Mouse (Mus musculus) midbrain, embryonic 15.5 days (tissue): Measurements from ENCODE around the gene Wdr24. TPM values are rescaled to one million over a fixed set of nuclear protein-coding genes. Genes with fewer than 3 reads are reported as not detected.

Source experiments
- ATAC-seq: fragments of 200-750 bp; cut with Nextera tagmentation; replicated peaks from 2 replicates; pipeline ENCODE4 v1.8.0; 2017; ENCODE audit warnings: moderate TSS enrichment
- H3K27ac ChIP-seq: fragments of 300-500 bp; sonication (generic); 2 replicates; pipeline ENCODE4 v1.5.1; 2015; ENCODE audit warnings: mild to moderate bottlenecking, inconsistent platforms
- H3K27me3 ChIP-seq: fragments of 300-500 bp; sonication (generic); replicated peaks from 2 replicates; pipeline ENCODE4 v1.6.1; 2015; ENCODE audit warnings: inconsistent platforms
- H3K36me3 ChIP-seq: fragments of 300-500 bp; sonication (generic); replicated peaks from 2 replicates; pipeline ENCODE4 v1.6.1; 2015; ENCODE audit warnings: inconsistent platforms
- H3K4me1 ChIP-seq: fragments of 300-500 bp; sonication (generic); 2 replicates; pipeline ENCODE4 v1.6.1; 2015; ENCODE audit warnings: inconsistent platforms
- H3K4me2 ChIP-seq: fragments of 300-500 bp; sonication (generic); 2 replicates; pipeline ENCODE4 v1.6.1; 2015; ENCODE audit warnings: inconsistent platforms, mild to moderate bottlenecking, moderate library complexity
- H3K4me3 ChIP-seq: fragments of 300-500 bp; sonication (generic); 2 replicates; pipeline ENCODE4 v1.5.1; 2015; ENCODE audit warnings: mild to moderate bottlenecking, inconsistent platforms
- H3K9ac ChIP-seq: fragments of 300-500 bp; sonication (generic); 2 replicates; pipeline ENCODE4 v1.6.1; 2015; ENCODE audit warnings: mild to moderate bottlenecking, inconsistent platforms
- H3K9me3 ChIP-seq: fragments of 300-500 bp; sonication (generic); 2 replicates; pipeline ENCODE4 v1.6.1; 2016; ENCODE audit warnings: inconsistent platforms
- WGBS: fragments of 180-500 bp; shearing (Covaris S2); methylation state at CpG from one replicate; pipeline ENCODE4 v1.1.7; 2015; ENCODE audit warnings: mixed read lengths; 5-methylcytosine and 5-hydroxymethylcytosine counted together
- polyA plus RNA-seq: library from polyadenylated mRNA; unstranded; fragments of >200 nt; fragmentation: Nextera tagmentation; extraction: Ambion mirVana; gene quantifications from 2 replicates; pipeline ENCODE4 v1.2.1, GENCODE M21; 2015

Wdr24 gene
- polyA plus RNA-seq: 35.2 and 36.7 TPM in 2 replicates

GRCm38 (mm10) chr17:25823452-25823851 is at the start of gene Wdr24:
TSS of gene Wdr24 (plus strand) at chr17:25823627.
- peak; percentile 74 for ATAC-seq
- H3K9me3 ChIP-seq: no peaks in the 10 kb centered on the region
- peaks cover 16% of the 10 kb centered on the region for H3K36me3 ChIP-seq
- peaks cover 2% of the 10 kb centered on the region; the same call in 1 of the 2 replicates for H3K27me3 ChIP-seq
- H3K4me3 ChIP-seq: peak within 1 kb of the TSS; percentile 74
- H3K4me1 ChIP-seq: peaks cover 49% of the 10 kb centered on the region
- H3K27ac ChIP-seq: peak within 1 kb of the TSS; percentile 76
- peak within 1 kb of the TSS; percentile 98 for H3K4me2 ChIP-seq
- under 1% methylated on average over 18 of the region's 18 CpGs for WGBS
- peak within 1 kb of the TSS; percentile 74 for H3K9ac ChIP-seq

GRCm38 (mm10) chr17:25775318-25776062 is 47.9 kb upstream of the Wdr24 start:
- no peaks in the 10 kb centered on the region for H3K36me3 ChIP-seq
- H3K4me2 ChIP-seq: no peak overlapping the region
- H3K9ac ChIP-seq: no peak overlapping the region
- no peak for ATAC-seq
- WGBS: 81% methylated on average over 10 of the region's 10 CpGs
- no peaks in the 10 kb centered on the region for H3K9me3 ChIP-seq
- no peaks in the 10 kb centered on the region for H3K27me3 ChIP-seq
- H3K27ac ChIP-seq: no peak overlapping the region
- no peak overlapping the region for H3K4me3 ChIP-seq
- peaks cover 12% of the 10 kb centered on the region for H3K4me1 ChIP-seq

- Histone ChIP-seq H3K9ac (no peak overlapping the region), H3K4me1 (peaks cover 12% of the 10 kb centered on the region), H3K36me3 (peaks cover 11% of the 10 kb centered on the region; the same call in 1 of the 2 replicates), H3K4me2 (no peak overlapping the region), H3K27ac (no peak overlapping the region), H3K27me3 (no peaks in the 10 kb centered on the region), H3K9me3 (no peaks in the 10 kb centered on the region), H3K4me3 (no peak overlapping the region)
- no peak for ATAC-seq
- 92% methylated on average over 5 of the region's 5 CpGs for WGBS
Measured at GRCm38 (mm10) chr17:25777948-25778347, 45.5 kb upstream of the Wdr24 start.

GRCm38 (mm10) chr17:25781339-25781738 is 42.1 kb upstream of the Wdr24 start:
- Histone ChIP-seq H3K9me3 (no peaks in the 10 kb centered on the region), H3K4me2 (no peak overlapping the region), H3K27me3 (no peaks in the 10 kb centered on the region), H3K9ac (no peak overlapping the region), H3K36me3 (peaks cover 14% of the 10 kb centered on the region; the same call in 1 of the 2 replicates), H3K27ac (no peak overlapping the region), H3K4me3 (no peak overlapping the region), H3K4me1 (peaks cover 24% of the 10 kb centered on the region)
- no peak for ATAC-seq
- whole genome bisulfite sequencing: 83% methylated on average over 6 of the region's 6 CpGs

- H3K9ac ChIP-seq: no peak overlapping the region
- WGBS: 78% methylated on average over 7 of the region's 7 CpGs
Measured at GRCm38 (mm10) chr17:25783086-25783485, 40.3 kb upstream of the Wdr24 start.

GRCm38 (mm10) chr17:25783861-25784574 is 39.4 kb upstream of the Wdr24 start:
- ATAC-seq: 0 out of 2 replicates have a peak, but pooled peaks have one; percentile 6
- Histone ChIP-seq H3K27me3 (no peaks in the 10 kb centered on the region), H3K36me3 (peaks cover 20% of the 10 kb centered on the region; the same call in 1 of the 2 replicates), H3K4me3 (peak overlapping the region; percentile 74), H3K9me3 (no peaks in the 10 kb centered on the region), H3K9ac (peak overlapping the region; percentile 71), H3K27ac (no peak overlapping the region), H3K4me1 (peaks cover 24% of the 10 kb centered on the region), H3K4me2 (peak overlapping the region; percentile 83)
- WGBS: 80% methylated on average over 15 of the region's 15 CpGs

More at GRCm38 (mm10) chr17:25783086-25783485, 40.3 kb upstream of the Wdr24 start:
- Histone ChIP-seq H3K4me2 (no peak overlapping the region), H3K27ac (no peak overlapping the region), H3K27me3 (no peaks in the 10 kb centered on the region), H3K4me1 (peaks cover 24% of the 10 kb centered on the region), H3K4me3 (no peak overlapping the region), H3K36me3 (peaks cover 19% of the 10 kb centered on the region; the same call in 1 of the 2 replicates), H3K9me3 (no peaks in the 10 kb centered on the region)
- ATAC-seq: no peak

- Histone ChIP-seq H3K36me3 (peaks cover 25% of the 10 kb centered on the region; the same call in 1 of the 2 replicates), H3K4me1 (peaks cover 24% of the 10 kb centered on the region), H3K9ac (peak within 1 kb of the TSS; percentile 71), H3K4me2 (peak within 1 kb of the TSS; percentile 83), H3K4me3 (peak within 1 kb of the TSS; percentile 74), H3K27me3 (no peaks in the 10 kb centered on the region), H3K9me3 (no peaks in the 10 kb centered on the region), H3K27ac (peak within 1 kb of the TSS; percentile 89)
- under 1% methylated on average over 23 of the region's 23 CpGs for WGBS
- ATAC-seq: peak; percentile 82
Measured at GRCm38 (mm10) chr17:25785281-25785745, 38.1 kb upstream of the Wdr24 start, which contains the start of gene Haghl. TSS of gene Haghl (minus strand) at chr17:25785673.

- Histone ChIP-seq H3K27ac (peak within 1 kb of the TSS; percentile 89), H3K9ac (peak within 1 kb of the TSS; percentile 71), H3K27me3 (no peaks in the 10 kb centered on the region), H3K9me3 (no peaks in the 10 kb centered on the region), H3K4me3 (peak within 1 kb of the TSS; percentile 74), H3K4me1 (peaks cover 33% of the 10 kb centered on the region), H3K4me2 (peak within 1 kb of the TSS; percentile 83), H3K36me3 (peaks cover 25% of the 10 kb centered on the region; the same call in 1 of the 2 replicates)
- whole genome bisulfite sequencing: 90% methylated on average over 3 of the region's 3 CpGs
- ATAC-seq: no peak
Measured at GRCm38 (mm10) chr17:25786280-25786679, 37.1 kb upstream of the Wdr24 start, which contains the start of gene Ccdc78. TSS of gene Ccdc78 (plus strand) at chr17:25786580.

- no peaks in the 10 kb centered on the region for H3K27me3 ChIP-seq
- WGBS: 93% methylated on average over 9 of the region's 9 CpGs
- no peak overlapping the region for H3K4me3 ChIP-seq
- H3K9me3 ChIP-seq: no peaks in the 10 kb centered on the region
- no peak overlapping the region for H3K4me2 ChIP-seq
- peaks cover 37% of the 10 kb centered on the region for H3K4me1 ChIP-seq
- no peak for ATAC-seq
- no peak overlapping the region for H3K9ac ChIP-seq
- no peak overlapping the region for H3K27ac ChIP-seq
- H3K36me3 ChIP-seq: peaks cover 24% of the 10 kb centered on the region; the same call in 1 of the 2 replicates
Measured at GRCm38 (mm10) chr17:25786781-25787504, 36.5 kb upstream of the Wdr24 start.

GRCm38 (mm10) chr17:25791320-25791842 is 32.0 kb upstream of the Wdr24 start:
- no peaks in the 10 kb centered on the region for H3K9me3 ChIP-seq
- WGBS: 28% methylated on average over 19 of the region's 19 CpGs
- peaks cover 44% of the 10 kb centered on the region for H3K4me1 ChIP-seq
- H3K27me3 ChIP-seq: no peaks in the 10 kb centered on the region; the same call in 1 of the 2 replicates
- H3K4me2 ChIP-seq: peak overlapping the region; percentile 95
- peak overlapping the region; percentile 95 for H3K27ac ChIP-seq
- H3K36me3 ChIP-seq: peaks cover 11% of the 10 kb centered on the region; the same call in 1 of the 2 replicates
- peak overlapping the region; percentile 83 for H3K9ac ChIP-seq
- peak overlapping the region; percentile 61 for H3K4me3 ChIP-seq
- no peak; the same call in 1 of the 2 replicates for ATAC-seq

GRCm38 (mm10) chr17:25791843-25792527 is 31.4 kb upstream of the Wdr24 start:
- H3K9ac ChIP-seq: peak overlapping the region; percentile 83
- peak; percentile 75 for ATAC-seq
- no peaks in the 10 kb centered on the region; the same call in 1 of the 2 replicates for H3K27me3 ChIP-seq
- H3K27ac ChIP-seq: peak overlapping the region; percentile 95
- WGBS: under 1% methylated on average over 45 of the region's 45 CpGs
- no peaks in the 10 kb centered on the region for H3K9me3 ChIP-seq
- H3K4me2 ChIP-seq: peak overlapping the region; percentile 95
- peaks cover 11% of the 10 kb centered on the region; the same call in 1 of the 2 replicates for H3K36me3 ChIP-seq
- peaks cover 50% of the 10 kb centered on the region for H3K4me1 ChIP-seq
- H3K4me3 ChIP-seq: peak overlapping the region; percentile 61
